Mouse (Mus musculus): ENCODE measurements around the gene Zfp94.
A peak's percentile ranks its signal among the peaks of the same experiment; 100 is the strongest.

Zfp94 gene

DNA sequence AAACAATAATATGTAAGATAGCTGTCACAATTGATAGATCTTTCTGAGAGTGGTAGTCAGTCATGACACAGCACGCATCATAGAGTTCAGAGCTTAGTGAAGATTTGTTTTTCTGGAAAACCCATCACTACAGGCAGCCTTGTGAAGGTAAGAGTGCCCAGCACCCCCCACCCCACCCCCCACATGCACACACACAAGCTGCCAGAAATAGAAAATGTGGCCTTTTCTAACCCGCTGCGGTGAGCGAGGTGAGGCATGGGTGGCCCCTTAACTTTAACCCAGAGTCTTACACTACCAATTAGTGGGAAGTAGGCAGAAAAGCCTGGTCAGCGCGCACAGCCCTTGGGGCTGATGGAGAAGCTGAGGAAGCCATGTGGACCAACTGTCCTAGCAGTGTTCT, 45.3 kb downstream of the Zfp94 start:
- DNase-seq: no peak

DNA sequence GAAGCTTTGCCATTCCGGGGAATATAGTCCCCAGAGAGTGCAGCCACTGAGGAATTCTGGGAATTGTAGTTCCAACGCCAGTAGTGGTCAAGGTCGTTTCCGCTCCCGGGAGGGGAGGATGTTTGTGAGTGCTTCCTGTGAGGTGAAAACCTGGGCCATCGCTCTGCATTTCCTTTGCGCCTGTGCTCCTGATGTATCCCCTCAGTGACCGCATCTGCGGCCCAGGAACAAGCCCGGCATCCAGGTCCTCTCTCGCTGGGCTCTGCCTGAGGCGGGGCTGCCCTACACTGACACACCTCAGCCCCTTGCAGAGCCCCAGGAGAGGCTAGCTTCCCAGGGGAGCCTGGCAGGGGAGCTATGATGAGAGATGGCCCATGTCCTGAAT, 46.2 kb downstream of the Zfp94 start, which contains the start of gene Zfp93:
TSS of gene Zfp93 (plus strand) at position 133 of the 385 bp plus-strand sequence.
- DNase-seq: peak; percentile 81

DNA sequence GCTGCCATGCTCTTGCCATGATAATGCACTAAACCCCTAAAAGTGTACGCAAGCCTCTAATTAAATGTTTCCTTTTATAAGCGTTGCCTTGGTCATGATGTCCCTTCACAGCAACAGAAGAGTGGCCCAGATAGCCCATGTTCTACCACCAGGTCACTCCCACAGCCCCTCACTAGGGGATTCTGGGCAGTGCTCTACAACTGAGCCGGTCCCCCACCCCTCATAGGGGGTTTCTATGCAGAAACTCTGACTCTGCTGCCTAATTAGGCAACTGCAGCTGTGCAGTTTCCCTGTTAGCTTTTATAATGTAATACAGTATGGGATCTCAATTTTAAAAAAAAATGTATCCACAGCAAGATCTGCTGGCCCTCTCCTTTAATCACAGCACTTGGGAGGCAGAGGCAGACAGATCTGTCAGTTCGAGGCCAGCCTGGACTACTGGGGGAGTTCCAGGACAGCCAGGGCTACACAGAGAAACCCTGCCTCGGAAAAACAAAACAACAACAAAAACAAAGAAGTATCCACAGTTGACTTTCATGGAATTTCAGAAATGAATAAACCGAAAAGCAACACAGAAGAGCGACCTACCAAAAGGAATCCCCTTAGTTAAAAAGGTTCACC, 46.7 kb downstream of the Zfp94 start:
- peak; percentile 15 for DNase-seq

DNA sequence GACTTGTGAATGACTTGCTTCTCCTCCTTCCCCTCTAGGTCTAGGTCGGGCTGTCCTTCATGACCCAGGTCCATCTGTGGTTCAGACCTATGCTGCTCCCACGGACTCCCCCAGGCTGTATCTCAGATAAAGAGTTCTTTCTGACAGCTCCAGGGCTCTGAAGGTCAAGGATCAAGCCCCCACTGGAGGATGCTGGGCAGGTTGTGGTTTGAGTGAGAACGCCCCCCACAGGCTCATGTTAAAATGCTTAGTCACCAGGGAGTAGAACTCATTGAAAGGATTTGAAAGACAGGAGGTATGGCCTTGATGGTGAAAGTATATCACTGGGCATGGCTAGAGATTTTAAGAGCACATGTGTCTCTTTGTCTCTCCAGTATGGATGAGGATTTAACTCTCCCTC, 47.2 kb downstream of the Zfp94 start:
- no peak for DNase-seq

DNA sequence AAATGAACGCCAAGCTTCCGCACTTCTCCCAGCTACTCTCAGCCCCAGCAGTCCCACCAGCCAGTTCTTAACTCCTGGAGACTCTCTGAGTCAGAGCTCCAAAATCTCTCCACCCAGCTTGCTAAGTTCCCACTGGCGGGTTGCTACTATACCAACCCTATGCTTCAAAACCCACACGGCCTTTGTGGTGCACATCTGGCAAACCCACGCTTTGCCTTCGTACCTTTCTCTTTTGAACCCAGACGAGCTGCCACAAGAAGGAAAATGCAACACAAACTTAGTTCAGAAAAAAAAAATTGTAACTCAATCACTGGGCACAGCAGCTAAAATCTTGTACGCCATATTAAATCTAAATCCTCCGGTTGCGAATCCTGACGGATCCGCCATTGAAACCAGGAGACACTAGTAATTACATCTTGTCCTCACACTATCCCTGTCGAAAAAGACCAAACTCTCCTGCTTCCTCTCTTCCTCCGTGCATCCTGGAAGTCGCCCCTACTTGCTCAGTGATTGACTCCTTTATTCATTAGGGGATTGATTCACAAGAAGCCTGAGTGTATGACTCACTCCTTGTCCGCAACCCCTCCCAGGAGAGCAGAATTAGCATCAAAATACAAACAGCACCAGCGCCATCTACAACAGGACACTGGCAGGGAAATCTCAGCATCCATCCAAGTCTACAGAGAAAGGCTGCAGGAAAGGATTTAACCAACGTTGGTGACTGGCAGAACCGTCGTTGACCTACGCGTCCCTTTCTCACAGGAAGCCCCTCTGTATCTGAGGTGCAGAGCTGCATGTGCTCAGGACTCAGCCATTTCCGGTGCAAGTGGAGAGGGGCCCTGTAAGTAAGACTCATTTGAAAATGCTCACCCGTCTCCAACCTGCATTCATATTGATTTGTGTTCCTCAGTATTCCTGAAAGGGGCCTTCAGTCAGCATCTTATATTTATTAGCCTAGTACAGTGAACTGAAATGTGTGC, 48.0 kb downstream of the Zfp94 start:
- DNase-seq: peak; percentile 52

DNA sequence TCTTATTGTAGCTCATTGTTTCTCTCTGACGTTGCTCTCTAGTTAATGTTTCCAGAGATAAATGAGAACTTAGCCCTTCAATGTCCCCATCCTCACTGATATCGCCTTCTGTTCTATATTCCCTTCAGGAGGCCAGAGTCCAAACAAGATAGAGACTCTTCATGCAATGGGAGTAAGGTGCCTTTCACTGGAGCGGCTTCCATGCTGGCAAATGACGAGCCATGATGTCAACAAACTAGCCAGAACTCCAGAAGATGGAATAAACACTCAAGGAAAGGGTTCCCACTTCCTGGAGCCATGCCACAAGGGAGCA, 56.5 kb downstream of the Zfp94 start:
- no peak for DNase-seq

DNA sequence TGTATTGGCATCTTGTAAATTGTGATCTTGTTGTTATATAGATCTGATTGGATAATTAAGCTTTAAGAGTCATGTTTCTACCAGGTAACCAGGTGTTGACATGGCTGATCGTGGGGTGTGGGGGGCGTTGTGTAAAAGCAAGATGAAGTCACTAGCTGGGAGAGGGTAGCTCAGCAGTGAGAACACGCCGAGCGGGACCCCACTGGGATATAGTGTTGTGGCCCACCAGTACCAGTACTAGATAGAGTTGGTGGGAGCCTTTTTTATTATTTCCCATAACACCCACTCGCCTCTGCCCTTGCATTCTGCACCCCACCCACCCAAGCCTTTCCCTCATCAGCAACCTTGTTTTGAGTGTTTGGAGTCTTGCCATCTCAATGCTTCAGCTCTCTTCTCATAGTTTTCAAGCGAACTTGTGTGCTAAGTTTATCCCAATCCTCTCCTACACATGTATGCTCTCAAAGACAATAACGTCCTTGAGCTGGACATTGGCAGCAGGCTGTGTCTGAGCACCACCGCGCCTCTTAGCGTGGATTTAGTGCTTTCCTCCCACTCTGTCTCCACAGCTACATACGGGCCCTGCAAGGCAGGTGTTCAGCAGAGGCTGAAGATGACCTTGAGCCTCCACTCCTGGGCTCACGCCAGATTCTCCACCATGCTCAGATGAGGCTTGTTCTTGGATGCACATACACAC, 57.0 kb downstream of the Zfp94 start:
- DNase-seq: no peak

DNA sequence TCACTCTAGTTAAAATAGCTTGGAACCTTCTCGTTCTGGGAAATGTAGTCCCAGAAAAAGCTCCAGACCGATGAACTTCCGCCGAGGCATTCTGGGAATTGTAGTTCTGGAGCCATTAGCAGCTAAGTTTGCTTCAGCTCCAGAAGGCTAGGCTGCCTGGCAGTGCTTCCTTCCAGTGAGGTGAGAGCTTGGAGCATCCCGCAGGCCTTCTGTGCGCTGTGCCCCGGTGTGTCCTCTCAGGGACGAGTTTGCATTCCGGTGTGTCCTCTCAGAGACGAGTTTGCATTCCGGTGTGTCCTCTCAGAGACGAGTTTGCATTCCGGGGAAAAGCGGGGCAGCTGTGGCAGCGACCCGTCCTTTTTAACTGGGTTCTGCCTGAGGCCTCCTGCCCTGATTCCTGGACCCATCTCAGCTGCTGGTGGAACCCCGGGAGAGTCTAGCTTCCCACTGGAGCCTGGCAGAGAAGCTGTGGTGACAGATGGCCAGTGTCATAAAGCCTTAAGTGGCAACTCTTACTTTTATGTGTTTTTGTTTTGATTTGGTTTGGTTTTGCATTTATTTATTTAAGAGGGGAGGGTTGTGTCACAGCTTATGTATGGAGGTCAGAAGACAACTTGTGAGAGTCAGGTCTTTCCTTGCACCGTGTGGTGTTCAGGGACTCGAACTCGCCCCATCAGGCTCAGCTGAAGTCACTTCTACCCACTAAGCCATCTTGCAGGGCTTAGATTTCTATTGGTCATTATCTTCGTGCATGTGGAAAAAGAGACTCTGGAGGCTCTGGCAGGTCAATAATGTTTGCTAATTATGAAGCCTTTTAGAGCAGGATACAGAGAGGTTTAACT, 61.6 kb downstream of the Zfp94 start, which contains the start of gene Zfp108:
TSS of gene Zfp108 (plus strand) at position 162 of the 842 bp plus-strand sequence.
- DNase-seq: peak; percentile 66

DNA sequence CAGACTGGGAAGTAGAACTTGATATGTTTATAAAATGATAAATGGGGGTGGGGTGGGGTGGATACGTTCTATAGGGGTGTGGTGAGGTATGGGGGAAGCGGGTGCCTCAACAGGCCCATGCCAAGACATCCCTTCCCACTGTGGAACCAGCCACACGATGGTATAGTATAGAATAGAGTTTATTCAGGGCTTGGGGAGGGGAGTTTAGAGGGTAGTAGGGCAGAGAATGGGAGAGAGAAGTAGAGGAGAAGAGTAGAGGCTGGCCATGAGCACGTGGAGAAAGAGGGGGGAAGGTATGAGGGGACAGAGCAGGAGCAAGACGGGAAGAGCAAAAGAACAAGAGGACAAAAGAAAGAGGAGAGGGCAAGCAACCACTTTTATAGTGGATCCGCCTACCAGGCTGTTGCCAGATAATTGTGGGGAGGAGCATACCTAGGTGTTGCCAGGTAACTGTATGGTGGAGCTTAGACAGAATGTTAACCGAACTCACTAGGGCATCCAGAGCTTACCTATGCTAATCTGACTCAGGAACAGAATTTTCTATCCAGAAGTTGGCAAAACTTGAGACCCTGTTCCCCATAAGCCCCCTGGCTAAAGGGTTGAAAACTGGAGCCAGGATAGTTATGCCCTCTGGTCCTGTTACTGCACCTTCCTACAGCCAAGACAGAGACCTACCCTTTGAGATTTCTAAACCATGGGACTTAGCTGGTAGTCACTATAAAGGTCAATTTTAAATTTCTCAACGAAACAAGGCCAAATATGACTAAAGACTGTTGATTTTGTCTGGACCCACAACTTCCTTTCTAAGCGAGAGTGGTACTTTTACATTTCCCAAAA, 62.5 kb downstream of the Zfp94 start:
- DNase-seq: no peak

Measured in thymus, postnatal 14 days (tissue).